Mouse (Mus musculus): ENCODE measurements around the gene Map2k3. TPM values are rescaled to one million over a fixed set of nuclear protein-coding genes. Genes with fewer than 3 reads are reported as not detected.

The Map2k3 gene
- polyA plus RNA-seq, 1 experiment from 2014 or later = 47.3 TPM

GRCm38 (mm10) chr11:60941370-60941769 lies 9.5 kb downstream of the Map2k3 start:
- no peak overlapping the region for H3K9ac ChIP-seq (ENCODE audit: low read length)
- DNase-seq (ENCODE audit: low spot score) = peak; percentile 61
- no peaks in the 10 kb centered on the region for H3K27me3 ChIP-seq (ENCODE audit: control insufficient read depth, insufficient read depth, low read length)
- ATAC-seq (replicated peaks; ENCODE audit: low FRiP score) = no peak; the same call in 1 of the 2 replicates
- no peaks in the 10 kb centered on the region for H3K36me3 ChIP-seq (ENCODE audit: control insufficient read depth, insufficient read depth, low read length)
- H3K4me3 ChIP-seq (ENCODE audit: low read depth, low read length) = no peak overlapping the region
- WGBS = 69% methylated on average over 9 of the region's 9 CpGs
- no peaks in the 10 kb centered on the region for H3K9me3 ChIP-seq (ENCODE audit: control insufficient read depth, low read length)
- H3K4me1 ChIP-seq (replicated peaks; ENCODE audit: control insufficient read depth, insufficient read depth, low read length) = 0 out of 2 replicates have a peak, but pooled peaks cover 3% of the 10 kb centered on the region
- no peak overlapping the region for H3K4me2 ChIP-seq (ENCODE audit: low read depth, low read length, severe bottlenecking)
- H3K27ac ChIP-seq (ENCODE audit: low read depth, low read length) = no peak overlapping the region

- no peak overlapping the region for H3K27ac ChIP-seq (ENCODE audit: low read depth, low read length)
- no peak overlapping the region for H3K4me2 ChIP-seq (ENCODE audit: low read depth, low read length, severe bottlenecking)
- H3K36me3 ChIP-seq (ENCODE audit: control insufficient read depth, insufficient read depth, low read length) = no peaks in the 10 kb centered on the region; the same call in 1 of the 2 replicates
- 91% methylated on average over 9 of the region's 9 CpGs for WGBS
- H3K4me3 ChIP-seq (ENCODE audit: low read depth, low read length) = no peak overlapping the region
- no peak overlapping the region for H3K9ac ChIP-seq (ENCODE audit: low read length)
- no peak for DNase-seq (ENCODE audit: low spot score)
- H3K9me3 ChIP-seq (ENCODE audit: control insufficient read depth, low read length) = no peaks in the 10 kb centered on the region
- H3K4me1 ChIP-seq (replicated peaks; ENCODE audit: control insufficient read depth, insufficient read depth, low read length) = 0 out of 2 replicates have a peak, but pooled peaks cover 3% of the 10 kb centered on the region
- no peaks in the 10 kb centered on the region for H3K27me3 ChIP-seq (ENCODE audit: control insufficient read depth, insufficient read depth, low read length)
- ATAC-seq (replicated peaks; ENCODE audit: low FRiP score) = no peak
Observed at GRCm38 (mm10) chr11:60942263-60943015, 10.6 kb downstream of the Map2k3 start.

- Histone ChIP-seq H3K27ac (ENCODE audit: low read depth, low read length) (no peak overlapping the region), H3K9ac (ENCODE audit: low read length) (no peak overlapping the region), H3K9me3 (ENCODE audit: control insufficient read depth, low read length) (no peaks in the 10 kb centered on the region), H3K4me3 (ENCODE audit: low read depth, low read length) (no peak overlapping the region), H3K4me2 (ENCODE audit: low read depth, low read length, severe bottlenecking) (no peak overlapping the region), H3K36me3 (ENCODE audit: control insufficient read depth, insufficient read depth, low read length) (no peaks in the 10 kb centered on the region; the same call in 1 of the 2 replicates), H3K4me1 (replicated peaks; ENCODE audit: control insufficient read depth, insufficient read depth, low read length) (0 out of 2 replicates have a peak, but pooled peaks cover 3% of the 10 kb centered on the region), H3K27me3 (ENCODE audit: control insufficient read depth, insufficient read depth, low read length) (no peaks in the 10 kb centered on the region)
- ATAC-seq (replicated peaks; ENCODE audit: low FRiP score) (no peak), DNase-seq (ENCODE audit: low spot score) (no peak)
- 61% methylated on average over 4 of the region's 4 CpGs for WGBS
Observed at GRCm38 (mm10) chr11:60945003-60945402, 13.2 kb downstream of the Map2k3 start.

- no peak overlapping the region for H3K27ac ChIP-seq (ENCODE audit: low read depth, low read length)
- 95% methylated on average over 5 of the region's 5 CpGs for WGBS
- no peaks in the 10 kb centered on the region for H3K27me3 ChIP-seq (ENCODE audit: control insufficient read depth, insufficient read depth, low read length)
- H3K9me3 ChIP-seq (ENCODE audit: control insufficient read depth, low read length) = no peaks in the 10 kb centered on the region
- no peaks in the 10 kb centered on the region for H3K4me1 ChIP-seq (replicated peaks; ENCODE audit: control insufficient read depth, insufficient read depth, low read length)
- H3K9ac ChIP-seq (ENCODE audit: low read length) = no peak overlapping the region
- ATAC-seq (replicated peaks; ENCODE audit: low FRiP score) = no peak
- H3K4me3 ChIP-seq (ENCODE audit: low read depth, low read length) = no peak overlapping the region
- no peak overlapping the region for H3K4me2 ChIP-seq (ENCODE audit: low read depth, low read length, severe bottlenecking)
- DNase-seq (ENCODE audit: low spot score) = no peak
- H3K36me3 ChIP-seq (ENCODE audit: control insufficient read depth, insufficient read depth, low read length) = no peaks in the 10 kb centered on the region; the same call in 1 of the 2 replicates
Observed at GRCm38 (mm10) chr11:60951896-60952295, 20.1 kb downstream of the Map2k3 start.

- H3K27me3 ChIP-seq (ENCODE audit: control insufficient read depth, insufficient read depth, low read length) = no peaks in the 10 kb centered on the region
- H3K4me1 ChIP-seq (replicated peaks; ENCODE audit: control insufficient read depth, insufficient read depth, low read length) = no peaks in the 10 kb centered on the region
- H3K27ac ChIP-seq (ENCODE audit: low read depth, low read length) = no peak overlapping the region
- H3K4me2 ChIP-seq (ENCODE audit: low read depth, low read length, severe bottlenecking) = no peak overlapping the region
- no peaks in the 10 kb centered on the region; the same call in 1 of the 2 replicates for H3K36me3 ChIP-seq (ENCODE audit: control insufficient read depth, insufficient read depth, low read length)
- WGBS = 91% methylated on average over 3 of the region's 3 CpGs
- H3K4me3 ChIP-seq (ENCODE audit: low read depth, low read length) = no peak overlapping the region
- no peak for ATAC-seq (replicated peaks; ENCODE audit: low FRiP score)
- no peak for DNase-seq (ENCODE audit: low spot score)
- no peaks in the 10 kb centered on the region for H3K9me3 ChIP-seq (ENCODE audit: control insufficient read depth, low read length)
- H3K9ac ChIP-seq (ENCODE audit: low read length) = no peak overlapping the region
Observed at GRCm38 (mm10) chr11:60952362-60952761, 20.5 kb downstream of the Map2k3 start.

- 89% methylated on average over 6 of the region's 6 CpGs for WGBS
- ATAC-seq (replicated peaks; ENCODE audit: low FRiP score) (no peak), DNase-seq (ENCODE audit: low spot score) (no peak)
- Histone ChIP-seq H3K4me2 (ENCODE audit: low read depth, low read length, severe bottlenecking) (no peak overlapping the region), H3K9me3 (ENCODE audit: control insufficient read depth, low read length) (no peaks in the 10 kb centered on the region), H3K4me1 (replicated peaks; ENCODE audit: control insufficient read depth, insufficient read depth, low read length) (no peaks in the 10 kb centered on the region), H3K36me3 (ENCODE audit: control insufficient read depth, insufficient read depth, low read length) (no peaks in the 10 kb centered on the region; the same call in 1 of the 2 replicates), H3K9ac (ENCODE audit: low read length) (no peak overlapping the region), H3K4me3 (ENCODE audit: low read depth, low read length) (no peak overlapping the region), H3K27me3 (ENCODE audit: control insufficient read depth, insufficient read depth, low read length) (no peaks in the 10 kb centered on the region), H3K27ac (ENCODE audit: low read depth, low read length) (no peak overlapping the region)
Observed at GRCm38 (mm10) chr11:60952986-60953385, 21.2 kb downstream of the Map2k3 start.

- no peak overlapping the region for H3K27ac ChIP-seq (ENCODE audit: low read depth, low read length)
- no peak overlapping the region for H3K4me2 ChIP-seq (ENCODE audit: low read depth, low read length, severe bottlenecking)
- H3K4me3 ChIP-seq (ENCODE audit: low read depth, low read length) = no peak overlapping the region
- DNase-seq (ENCODE audit: low spot score) (peak; percentile 93), ATAC-seq (replicated peaks; ENCODE audit: low FRiP score) (peak; percentile 94)
- H3K27me3 ChIP-seq (ENCODE audit: control insufficient read depth, insufficient read depth, low read length) = no peaks in the 10 kb centered on the region
- no peaks in the 10 kb centered on the region for H3K36me3 ChIP-seq (ENCODE audit: control insufficient read depth, insufficient read depth, low read length)
- H3K9ac ChIP-seq (ENCODE audit: low read length) = no peak overlapping the region
- no peaks in the 10 kb centered on the region for H3K4me1 ChIP-seq (replicated peaks; ENCODE audit: control insufficient read depth, insufficient read depth, low read length)
- H3K9me3 ChIP-seq (ENCODE audit: control insufficient read depth, low read length) = no peaks in the 10 kb centered on the region
- 6% methylated on average over 15 of the region's 15 CpGs for WGBS
Observed at GRCm38 (mm10) chr11:60953803-60954202, 22.0 kb downstream of the Map2k3 start.

- H3K4me2 ChIP-seq (ENCODE audit: low read depth, low read length, severe bottlenecking) = no peak overlapping the region
- H3K4me3 ChIP-seq (ENCODE audit: low read depth, low read length) = no peak overlapping the region
- DNase-seq (ENCODE audit: low spot score) (no peak), ATAC-seq (replicated peaks; ENCODE audit: low FRiP score) (no peak)
- no peaks in the 10 kb centered on the region for H3K27me3 ChIP-seq (ENCODE audit: control insufficient read depth, insufficient read depth, low read length)
- H3K4me1 ChIP-seq (replicated peaks; ENCODE audit: control insufficient read depth, insufficient read depth, low read length) = no peaks in the 10 kb centered on the region
- H3K9me3 ChIP-seq (ENCODE audit: control insufficient read depth, low read length) = no peaks in the 10 kb centered on the region
- 78% methylated on average over 10 of the region's 10 CpGs for WGBS
- H3K27ac ChIP-seq (ENCODE audit: low read depth, low read length) = no peak overlapping the region
- H3K9ac ChIP-seq (ENCODE audit: low read length) = no peak overlapping the region
- no peaks in the 10 kb centered on the region for H3K36me3 ChIP-seq (ENCODE audit: control insufficient read depth, insufficient read depth, low read length)
Observed at GRCm38 (mm10) chr11:60954255-60955104, 22.6 kb downstream of the Map2k3 start.

All from forebrain, embryonic 11.5 days (tissue).